Mouse (Mus musculus): Measurements from ENCODE around the gene Eef1akmt3. TPM values are rescaled to one million over a fixed set of nuclear protein-coding genes. Genes with fewer than 3 reads are reported as not detected.
"Not testable (repeated sequence)": the region's sequence is repeated elsewhere in the genome, so short reads cannot be mapped to it uniquely, and the experiment has no call there.

Eef1akmt3 gene
- polyA plus RNA-seq, 2 experiments: 0.87 to 3.4 TPM

GRCm38 (mm10) chr10:127075080-127075479 is 33.8 kb upstream of the Eef1akmt3 start, which contains the start of gene Agap2:
Gene Agap2 (plus strand): TSS chr10:127075284.
- H3K27me3 ChIP-seq (ENCODE audit: control insufficient read depth, insufficient read depth, low read length): peaks cover 40% of the 10 kb centered on the region

DNA sequence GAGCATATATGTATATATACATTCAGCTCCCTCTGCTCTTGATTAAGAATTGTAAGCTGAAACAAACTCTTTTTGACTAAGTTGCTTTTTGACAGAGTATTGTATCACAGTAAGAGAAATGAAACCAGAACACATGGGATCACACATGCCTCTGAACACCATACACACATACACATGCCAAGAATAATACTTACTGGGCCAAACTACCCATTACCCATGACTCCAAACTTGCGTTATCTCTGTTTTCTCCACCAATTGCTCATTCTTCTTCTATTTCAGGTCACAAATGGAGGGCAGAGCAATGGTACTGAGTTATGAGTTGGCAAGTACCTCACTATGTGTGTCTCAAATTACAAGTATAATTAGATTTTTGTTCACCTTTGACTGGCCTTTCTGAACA is 32.7 kb upstream of the Eef1akmt3 start:
- TF ChIP-seq POLR2A (IDR thresholded peaks at IDR 0.05; ENCODE audit: borderline replicate concordance, extremely low read depth, insufficient read depth, insufficient read length): no peak
- ATAC-seq (ENCODE audit: low FRiP score, low read depth) (no peak), DNase-seq (ENCODE audit: low spot score) (no peak)
- no peaks in the 10 kb centered on the region for H3K9me3 ChIP-seq (ENCODE audit: control insufficient read depth, low read length)
- H3K27ac ChIP-seq (replicated peaks; ENCODE audit: low read depth, low read length): no peak overlapping the region
- H3K27me3 ChIP-seq (ENCODE audit: control insufficient read depth, insufficient read depth, low read length): peaks cover 29% of the 10 kb centered on the region
- peaks cover 12% of the 10 kb centered on the region; the same call in 1 of the 2 replicates for H3K4me1 ChIP-seq (ENCODE audit: control insufficient read depth, insufficient read depth, low read length)
- no peak overlapping the region for H3K4me3 ChIP-seq (replicated peaks; ENCODE audit: low read length)
- H3K9ac ChIP-seq (ENCODE audit: low read depth, low read length, severe bottlenecking): no peak overlapping the region
- no peak overlapping the region for H3K4me2 ChIP-seq (replicated peaks; ENCODE audit: low read depth, low read length, severe bottlenecking)
- WGBS: 84% methylated on average over 1 of the region's 1 CpGs
- H3K36me3 ChIP-seq (ENCODE audit: control insufficient read depth, insufficient read depth, low read length): no peaks in the 10 kb centered on the region

More at GRCm38 (mm10) chr10:127075080-127075479, 33.8 kb upstream of the Eef1akmt3 start, which contains the start of gene Agap2:
- no peak within 1 kb of the TSS for H3K27ac ChIP-seq (replicated peaks; ENCODE audit: low read depth, low read length)
- ATAC-seq (ENCODE audit: low FRiP score, low read depth) (no peak), DNase-seq (ENCODE audit: low spot score) (no peak)
- no peak for TF ChIP-seq POLR2A (IDR thresholded peaks at IDR 0.05; ENCODE audit: borderline replicate concordance, extremely low read depth, insufficient read depth, insufficient read length)
- no peaks in the 10 kb centered on the region for H3K36me3 ChIP-seq (ENCODE audit: control insufficient read depth, insufficient read depth, low read length)
- WGBS: 60% methylated on average over 9 of the region's 9 CpGs
- no peak within 1 kb of the TSS for H3K4me3 ChIP-seq (replicated peaks; ENCODE audit: low read length)
- H3K9ac ChIP-seq (ENCODE audit: low read depth, low read length, severe bottlenecking): no peak within 1 kb of the TSS
- H3K4me1 ChIP-seq (ENCODE audit: control insufficient read depth, insufficient read depth, low read length): peaks cover 15% of the 10 kb centered on the region; the same call in 1 of the 2 replicates
- H3K4me2 ChIP-seq (replicated peaks; ENCODE audit: low read depth, low read length, severe bottlenecking): no peak within 1 kb of the TSS
- H3K9me3 ChIP-seq (ENCODE audit: control insufficient read depth, low read length): no peaks in the 10 kb centered on the region

GRCm38 (mm10) chr10:127072969-127073368 is 31.7 kb upstream of the Eef1akmt3 start:
- H3K4me2 ChIP-seq (replicated peaks; ENCODE audit: low read depth, low read length, severe bottlenecking); H3K9me3 ChIP-seq (ENCODE audit: control insufficient read depth, low read length); H3K9ac ChIP-seq (ENCODE audit: low read depth, low read length, severe bottlenecking); H3K4me3 ChIP-seq (replicated peaks; ENCODE audit: low read length); DNase-seq (ENCODE audit: low spot score); ATAC-seq (ENCODE audit: low FRiP score, low read depth); H3K36me3 ChIP-seq (ENCODE audit: control insufficient read depth, insufficient read depth, low read length); H3K27ac ChIP-seq (replicated peaks; ENCODE audit: low read depth, low read length): not testable (repeated sequence)
- H3K27me3 ChIP-seq (ENCODE audit: control insufficient read depth, insufficient read depth, low read length): peaks cover 20% of the 10 kb centered on the region
- peaks cover 16% of the 10 kb centered on the region; the same call in 1 of the 2 replicates for H3K4me1 ChIP-seq (ENCODE audit: control insufficient read depth, insufficient read depth, low read length)
- WGBS: 84% methylated on average over 2 of the region's 2 CpGs

DNA sequence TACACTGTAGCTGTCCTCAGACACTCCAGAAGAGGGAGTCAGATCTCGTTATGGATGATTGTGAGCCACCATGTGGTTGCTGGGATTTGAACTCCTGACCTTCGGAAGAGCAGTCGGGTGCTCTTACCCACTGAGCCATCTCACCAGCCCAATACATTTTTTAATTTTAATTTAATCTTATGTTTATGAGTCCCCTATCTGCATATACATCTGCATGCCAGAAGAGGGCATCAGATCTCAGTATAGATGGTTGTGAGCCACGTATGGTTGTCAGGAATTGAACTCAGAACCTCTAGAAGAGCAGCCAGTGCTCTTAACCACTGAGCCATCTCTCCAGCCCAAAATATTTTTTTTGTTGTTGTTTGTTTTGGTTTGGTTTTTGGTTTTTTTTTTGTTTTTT is 31.0 kb upstream of the Eef1akmt3 start:
- WGBS: 88% methylated on average over 4 of the region's 4 CpGs

DNA sequence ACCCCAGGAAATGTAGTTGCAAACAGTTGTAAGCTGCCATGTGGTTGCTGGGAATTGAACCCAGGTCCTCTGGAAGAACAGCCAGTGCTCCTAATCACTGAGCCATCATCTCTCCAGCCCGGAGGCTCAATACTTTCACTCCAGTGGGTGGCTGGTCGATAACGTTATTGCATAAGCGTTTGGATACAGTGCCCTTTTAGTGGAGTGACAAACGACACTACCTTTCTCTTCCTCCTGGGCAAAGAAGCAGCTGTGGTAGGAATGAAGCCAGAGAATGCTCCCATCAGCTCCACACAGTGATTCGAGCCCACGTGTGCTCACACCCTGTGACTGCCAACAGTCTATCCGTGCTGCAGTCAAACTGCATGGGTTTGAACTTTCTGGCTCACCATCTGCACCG is 29.9 kb upstream of the Eef1akmt3 start:
- no peaks in the 10 kb centered on the region for H3K9me3 ChIP-seq (ENCODE audit: control insufficient read depth, low read length)
- H3K4me1 ChIP-seq (ENCODE audit: control insufficient read depth, insufficient read depth, low read length): peaks cover 16% of the 10 kb centered on the region; the same call in 1 of the 2 replicates
- peaks cover 25% of the 10 kb centered on the region for H3K36me3 ChIP-seq (ENCODE audit: control insufficient read depth, insufficient read depth, low read length)
- H3K4me2 ChIP-seq (replicated peaks; ENCODE audit: low read depth, low read length, severe bottlenecking): peak overlapping the region; percentile 79
- 76% methylated on average over 9 of the region's 9 CpGs for WGBS
- peak overlapping the region; percentile 65 for H3K4me3 ChIP-seq (replicated peaks; ENCODE audit: low read length)
- 0 out of 2 replicates have a peak, but pooled peaks cover 3% of the 10 kb centered on the region for H3K27me3 ChIP-seq (ENCODE audit: control insufficient read depth, insufficient read depth, low read length)
- DNase-seq (ENCODE audit: low spot score): no peak
- no peak for ATAC-seq (ENCODE audit: low FRiP score, low read depth)
- H3K27ac ChIP-seq (replicated peaks; ENCODE audit: low read depth, low read length): no peak overlapping the region
- no peak for TF ChIP-seq POLR2A (IDR thresholded peaks at IDR 0.05; ENCODE audit: borderline replicate concordance, extremely low read depth, insufficient read depth, insufficient read length)
- peak overlapping the region; percentile 61 for H3K9ac ChIP-seq (ENCODE audit: low read depth, low read length, severe bottlenecking)

More for the DNA sequence above, 31.0 kb upstream of the Eef1akmt3 start:
- H3K4me2 ChIP-seq (replicated peaks; ENCODE audit: low read depth, low read length, severe bottlenecking); ATAC-seq (ENCODE audit: low FRiP score, low read depth); H3K9ac ChIP-seq (ENCODE audit: low read depth, low read length, severe bottlenecking); H3K27ac ChIP-seq (replicated peaks; ENCODE audit: low read depth, low read length); H3K9me3 ChIP-seq (ENCODE audit: control insufficient read depth, low read length); DNase-seq (ENCODE audit: low spot score); H3K4me3 ChIP-seq (replicated peaks; ENCODE audit: low read length): not testable (repeated sequence)
- Histone ChIP-seq H3K4me1 (ENCODE audit: control insufficient read depth, insufficient read depth, low read length) (peaks cover 16% of the 10 kb centered on the region; the same call in 1 of the 2 replicates), H3K27me3 (ENCODE audit: control insufficient read depth, insufficient read depth, low read length) (peaks cover 13% of the 10 kb centered on the region; the same call in 1 of the 2 replicates), H3K36me3 (ENCODE audit: control insufficient read depth, insufficient read depth, low read length) (peaks cover 14% of the 10 kb centered on the region)
